Mouse (Mus musculus): ENCODE data around the gene Srpk2.
"Not testable (repeated sequence)": the region's sequence is repeated elsewhere in the genome, so short reads cannot be mapped to it uniquely, and the experiment has no call there.

Gene Srpk2

GRCm38 (mm10) chr5:23684517-23684916, at the start of gene Srpk2:
Gene Srpk2 (minus strand): TSS chr5:23684617.
- no peak for DNase-seq (ENCODE audit: low read depth in 1 of 2, low spot score in 2 of 2)

GRCm38 (mm10) chr5:23721956-23722355, 37.5 kb upstream of the Srpk2 start:
- no peak for DNase-seq (ENCODE audit: low read depth in 1 of 2, low spot score in 2 of 2)

GRCm38 (mm10) chr5:23718881-23719328, 34.5 kb upstream of the Srpk2 start:
- DNase-seq (ENCODE audit: low read depth in 1 of 2, low spot score in 2 of 2): no peak

GRCm38 (mm10) chr5:23718182-23718534, 33.7 kb upstream of the Srpk2 start:
- no peak for DNase-seq (ENCODE audit: low read depth in 1 of 2, low spot score in 2 of 2)

- no peak for DNase-seq (ENCODE audit: low read depth in 1 of 2, low spot score in 2 of 2)
Observed at GRCm38 (mm10) chr5:23717469-23718181, 33.2 kb upstream of the Srpk2 start.

GRCm38 (mm10) chr5:23713401-23714335, 29.3 kb upstream of the Srpk2 start:
- no peak for DNase-seq (ENCODE audit: low read depth in 1 of 2, low spot score in 2 of 2)

GRCm38 (mm10) chr5:23712130-23713001, 27.9 kb upstream of the Srpk2 start:
- peak; percentile 50 to 63 for DNase-seq (ENCODE audit: low read depth in 1 of 2, low spot score in 2 of 2)

GRCm38 (mm10) chr5:23711671-23712129, 27.3 kb upstream of the Srpk2 start:
- not testable (repeated sequence) for DNase-seq (ENCODE audit: low read depth in 1 of 2, low spot score in 2 of 2)

- no peak for DNase-seq (ENCODE audit: low read depth in 1 of 2, low spot score in 2 of 2)
Observed at GRCm38 (mm10) chr5:23711244-23711643, 26.8 kb upstream of the Srpk2 start.

GRCm38 (mm10) chr5:23709661-23710060, 25.2 kb upstream of the Srpk2 start:
- DNase-seq (ENCODE audit: low read depth in 1 of 2, low spot score in 2 of 2): no peak

- not testable (repeated sequence) for DNase-seq (ENCODE audit: low read depth in 1 of 2, low spot score in 2 of 2)
Observed at GRCm38 (mm10) chr5:23706601-23707597, 22.5 kb upstream of the Srpk2 start.

GRCm38 (mm10) chr5:23697457-23697856, 13.0 kb upstream of the Srpk2 start:
- DNase-seq (ENCODE audit: low read depth in 1 of 2, low spot score in 2 of 2): no peak

GRCm38 (mm10) chr5:23683431-23683830, 986 bp downstream of the Srpk2 start:
- DNase-seq (ENCODE audit: low read depth in 1 of 2, low spot score in 2 of 2): no peak

GRCm38 (mm10) chr5:23679006-23679405, 5.4 kb downstream of the Srpk2 start:
- no peak for DNase-seq (ENCODE audit: low read depth in 1 of 2, low spot score in 2 of 2)

- DNase-seq (ENCODE audit: low read depth in 1 of 2, low spot score in 2 of 2): no peak
Observed at GRCm38 (mm10) chr5:23677883-23678282, 6.5 kb downstream of the Srpk2 start.

- no peak for DNase-seq (ENCODE audit: low read depth in 1 of 2, low spot score in 2 of 2)
Observed at GRCm38 (mm10) chr5:23677072-23677453, 7.4 kb downstream of the Srpk2 start.

- no peak for DNase-seq (ENCODE audit: low read depth in 1 of 2, low spot score in 2 of 2)
Observed at GRCm38 (mm10) chr5:23676156-23677071, 8.0 kb downstream of the Srpk2 start.

- no peak for DNase-seq (ENCODE audit: low read depth in 1 of 2, low spot score in 2 of 2)
Observed at GRCm38 (mm10) chr5:23675499-23676155, 8.8 kb downstream of the Srpk2 start.
